Mouse (Mus musculus): ENCODE measurements at regions not wholly inside any gene's neighbourhood (a gene's known extent, or its start where the extent isn't known, plus 50 kb on each side); places are given as distances from the start of the nearest gene placed in this dataset.
"Not testable (repeated sequence)": the region's sequence is repeated elsewhere in the genome, so short reads cannot be mapped to it uniquely, and the experiment has no call there.

DNA sequence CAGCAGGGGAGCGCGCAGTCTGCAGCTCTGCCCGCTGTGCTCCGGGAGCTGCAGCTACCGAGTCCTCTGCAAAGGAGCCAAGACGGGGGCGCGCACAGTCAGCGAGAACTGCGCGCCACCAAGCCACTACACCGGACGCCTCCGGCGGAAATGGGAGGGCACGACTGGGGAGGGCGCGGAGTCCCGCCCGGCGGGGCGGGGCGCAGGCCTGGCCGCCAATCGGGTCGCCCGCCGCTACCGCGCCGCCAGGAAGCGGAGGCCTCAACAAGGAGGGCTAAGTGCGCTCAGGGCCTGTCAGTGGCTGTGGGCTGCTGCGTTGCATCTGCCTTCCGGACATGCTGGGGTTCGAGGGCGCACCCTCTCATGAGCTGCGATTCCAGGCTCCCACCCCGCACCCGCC, 481.7 kb upstream of the Ywhaq start:
- not testable (repeated sequence) for H3K27me3 ChIP-seq (ENCODE audit: low read depth, poor library complexity, severe bottlenecking); H3K36me3 ChIP-seq; H3K4me3 ChIP-seq; H3K4me1 ChIP-seq; H3K27ac ChIP-seq (replicated peaks)
- peak; percentile 7 for DNase-seq (ENCODE audit: low spot score)
- H3K9me3 ChIP-seq (replicated peaks) = peaks cover 44% of the 10 kb centered on the region
- 23% methylated on average over 26 of the region's 40 CpGs for WGBS
